Mouse (Mus musculus) lung, postnatal 0 days (tissue): Measurements from ENCODE around the gene Tcf23. TPM values are rescaled to one million over a fixed set of nuclear protein-coding genes. Genes with fewer than 3 reads are reported as not detected.
A peak's percentile ranks its signal among the peaks of the same experiment; 100 is the strongest.

Experiments used
- ATAC-seq: fragments of 200-750 bp; cut with Nextera tagmentation; 2 replicates; pipeline ENCODE4 v1.8.0; 2017; ENCODE audit warnings: moderate library complexity
- DNase-seq: peaks from one replicate; pipeline ENCODE4 v3.0.0-alpha.2; 2016; ENCODE audit warnings: low spot score
- H3K27ac ChIP-seq: fragments of 300-500 bp; sonication (generic); 2 replicates; pipeline ENCODE4 v1.5.1; 2014; ENCODE audit warnings: antibody characterized with exemption, mild to moderate bottlenecking, low read length, mixed read lengths
- H3K27me3 ChIP-seq: fragments of 300-500 bp; sonication (generic); replicated peaks from 2 replicates; pipeline ENCODE4 v1.6.1; 2014; ENCODE audit warnings: low read length, mixed read lengths; ENCODE audit not compliant: insufficient read depth
- H3K36me3 ChIP-seq: fragments of 300-500 bp; sonication (generic); 2 replicates; pipeline ENCODE4 v1.6.1; 2014; ENCODE audit warnings: low read length, mixed read lengths; ENCODE audit not compliant: insufficient read depth
- H3K4me1 ChIP-seq: fragments of 300-500 bp; sonication (generic); 2 replicates; pipeline ENCODE4 v1.6.1; 2014; ENCODE audit warnings: antibody characterized with exemption, low read depth, low read length, mixed read lengths; ENCODE audit not compliant: insufficient read depth
- H3K4me2 ChIP-seq: fragments of 300-500 bp; sonication (generic); replicated peaks from 2 replicates; pipeline ENCODE4 v1.6.1; 2014; ENCODE audit warnings: low read depth, mild to moderate bottlenecking, low read length, moderate library complexity, mixed read lengths
- H3K4me3 ChIP-seq: fragments of 300-500 bp; sonication (generic); 2 replicates; pipeline ENCODE4 v1.5.1; 2014; ENCODE audit warnings: low read depth, low read length
- H3K9ac ChIP-seq: fragments of 300-500 bp; sonication (generic); replicated peaks from 2 replicates; pipeline ENCODE4 v1.6.1; 2014; ENCODE audit warnings: low read depth, mild to moderate bottlenecking
- H3K9me3 ChIP-seq: fragments of 300-500 bp; sonication (generic); 2 replicates; pipeline ENCODE4 v1.6.1; 2016; ENCODE audit warnings: low read length, mixed read lengths
- CTCF ChIP-seq: IDR thresholded peaks from 2 replicates; pipeline ENCODE4 v1.5.1; 2016; ENCODE audit warnings: antibody characterized with exemption, mild to moderate bottlenecking
- EP300 ChIP-seq: IDR thresholded peaks from 2 replicates; pipeline ENCODE4 v1.6.1; 2016; ENCODE audit warnings: antibody characterized with exemption, mild to moderate bottlenecking, control low read depth
- WGBS: fragments of 180-500 bp; shearing (Covaris S2); extraction: QIAGEN DNeasy Blood & Tissue Kit; methylation state at CpG from one replicate; pipeline ENCODE4 v1.1.7; 2014; 5-methylcytosine and 5-hydroxymethylcytosine counted together
- polyA plus RNA-seq: library from polyadenylated mRNA; unstranded; fragments of >200 nt; fragmentation: Nextera tagmentation; extraction: Ambion mirVana; gene quantifications from 2 replicates; pipeline ENCODE4 v1.2.1, GENCODE M21; 2015

Gene Tcf23
- polyA plus RNA-seq, 1 experiment from 2014 or later = 0.49 TPM

DNA sequence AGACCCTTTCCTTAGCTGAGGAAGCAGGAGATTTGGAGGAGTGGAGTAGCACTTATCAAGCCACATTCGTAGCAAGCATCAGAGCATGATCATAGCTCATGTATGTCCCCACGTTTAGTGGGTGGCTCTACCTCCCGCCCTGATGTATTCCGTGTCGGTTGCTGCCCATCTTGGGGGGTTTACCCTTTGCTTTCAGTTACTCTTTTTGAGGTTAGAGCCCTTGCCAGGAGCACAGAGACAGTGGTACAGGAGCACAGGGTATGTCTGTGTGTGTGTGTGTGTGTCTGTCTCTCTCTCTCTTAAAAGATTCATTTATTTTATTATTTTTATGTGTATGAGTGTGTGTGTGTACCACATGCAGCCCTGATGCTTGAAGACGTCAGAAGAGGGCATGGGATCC is 45.3 kb upstream of the Tcf23 start:
- no peaks in the 10 kb centered on the region for H3K9me3 ChIP-seq
- H3K27me3 ChIP-seq = no peaks in the 10 kb centered on the region
- 48% methylated on average over 6 of the region's 6 CpGs for WGBS
- no peak overlapping the region for H3K4me2 ChIP-seq
- no peak overlapping the region for H3K9ac ChIP-seq
- TF ChIP-seq CTCF (no peak), EP300 (no peak)
- peaks cover 7% of the 10 kb centered on the region; the same call in 1 of the 2 replicates for H3K36me3 ChIP-seq
- peaks cover 6% of the 10 kb centered on the region for H3K4me1 ChIP-seq
- DNase-seq (no peak), ATAC-seq (no peak)
- H3K27ac ChIP-seq = no peak overlapping the region
- no peak overlapping the region for H3K4me3 ChIP-seq

DNA sequence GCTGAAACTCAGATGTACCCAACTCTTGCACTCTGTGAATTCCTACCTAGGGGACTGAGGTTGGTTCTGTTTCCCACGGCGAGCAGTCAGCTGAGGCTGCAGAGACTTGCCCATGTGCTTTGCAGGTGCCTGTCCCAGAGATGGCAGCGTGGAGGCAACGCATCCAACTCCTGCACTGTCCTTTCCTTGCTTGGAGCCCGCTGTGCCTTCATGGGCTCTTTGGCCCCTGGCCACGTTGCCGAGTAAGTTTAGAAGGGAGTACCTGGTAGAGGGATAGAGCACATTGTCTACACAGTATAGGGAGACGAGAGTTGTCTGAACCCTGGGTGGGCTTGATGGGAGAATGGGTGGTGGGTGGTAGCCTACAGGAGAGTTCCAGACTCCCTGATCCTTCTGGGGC is 43.8 kb upstream of the Tcf23 start:
- 78% methylated on average over 8 of the region's 8 CpGs for WGBS
- H3K9ac ChIP-seq = no peak overlapping the region
- H3K9me3 ChIP-seq = no peaks in the 10 kb centered on the region
- H3K4me2 ChIP-seq = no peak overlapping the region
- no peaks in the 10 kb centered on the region for H3K27me3 ChIP-seq
- H3K4me3 ChIP-seq = no peak overlapping the region
- DNase-seq = no peak
- H3K4me1 ChIP-seq = peaks cover 6% of the 10 kb centered on the region
- H3K27ac ChIP-seq = no peak overlapping the region
- TF ChIP-seq CTCF = no peak
- ATAC-seq = no peak
- 0 out of 2 replicates have a peak, but pooled peaks cover 3% of the 10 kb centered on the region for H3K36me3 ChIP-seq

DNA sequence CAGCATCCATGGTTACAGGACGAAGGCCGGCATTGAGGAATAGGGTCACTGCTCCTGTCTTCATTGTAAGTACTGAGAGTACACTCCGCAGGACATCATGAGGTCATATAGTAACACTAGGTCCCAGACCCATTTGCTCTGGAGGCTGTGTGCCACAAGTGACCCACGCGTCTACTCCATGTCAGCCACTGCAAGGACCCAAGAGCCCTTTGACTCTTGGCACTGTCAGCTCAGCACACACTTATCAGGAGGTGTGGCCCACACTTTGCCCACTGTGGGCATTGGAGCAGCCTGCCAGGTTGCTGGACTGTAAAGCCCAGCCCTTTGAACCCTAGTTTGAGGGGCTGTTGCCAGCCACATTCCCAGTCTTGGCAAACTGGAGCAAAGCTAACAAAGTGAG is 43.2 kb upstream of the Tcf23 start:
- no peaks in the 10 kb centered on the region for H3K27me3 ChIP-seq
- TF ChIP-seq EP300 = no peak
- no peak for TF ChIP-seq CTCF
- H3K36me3 ChIP-seq = no peaks in the 10 kb centered on the region
- no peak overlapping the region for H3K9ac ChIP-seq
- ATAC-seq (peak; percentile 11; the same call in 1 of the 2 replicates), DNase-seq (peak; percentile 50)
- 76% methylated on average over 5 of the region's 5 CpGs for WGBS
- H3K4me3 ChIP-seq = no peak overlapping the region
- H3K4me1 ChIP-seq = peaks cover 6% of the 10 kb centered on the region
- no peaks in the 10 kb centered on the region for H3K9me3 ChIP-seq
- H3K27ac ChIP-seq = no peak overlapping the region
- H3K4me2 ChIP-seq = no peak overlapping the region

DNA sequence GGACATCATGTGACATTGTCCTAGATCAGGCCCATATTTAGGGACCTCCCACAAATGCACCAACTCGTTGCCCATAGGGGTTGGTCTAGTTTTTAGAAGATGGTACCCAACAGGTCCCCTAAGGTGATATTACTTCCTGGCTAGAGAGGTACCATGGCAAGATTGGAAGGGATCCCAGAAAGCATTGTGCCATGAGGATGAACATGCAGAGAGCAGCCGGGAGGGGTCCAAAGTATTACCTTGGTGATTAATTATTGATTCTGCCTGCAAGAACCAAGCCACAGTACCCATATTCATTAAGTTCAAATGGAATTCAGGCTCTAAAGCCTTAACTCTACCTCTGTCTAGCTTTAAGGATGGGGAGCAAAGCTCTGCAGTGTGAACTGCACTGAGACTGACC is 42.4 kb upstream of the Tcf23 start:
- H3K4me2 ChIP-seq = no peak overlapping the region
- H3K27ac ChIP-seq = no peak overlapping the region
- WGBS = 81% methylated on average over 2 of the region's 2 CpGs
- H3K4me3 ChIP-seq = no peak overlapping the region
- H3K9ac ChIP-seq = no peak overlapping the region
- peaks cover 6% of the 10 kb centered on the region for H3K4me1 ChIP-seq
- H3K9me3 ChIP-seq = no peaks in the 10 kb centered on the region
- DNase-seq (no peak), ATAC-seq (no peak)
- no peaks in the 10 kb centered on the region for H3K36me3 ChIP-seq
- TF ChIP-seq EP300 (no peak), CTCF (no peak)
- no peaks in the 10 kb centered on the region for H3K27me3 ChIP-seq

DNA sequence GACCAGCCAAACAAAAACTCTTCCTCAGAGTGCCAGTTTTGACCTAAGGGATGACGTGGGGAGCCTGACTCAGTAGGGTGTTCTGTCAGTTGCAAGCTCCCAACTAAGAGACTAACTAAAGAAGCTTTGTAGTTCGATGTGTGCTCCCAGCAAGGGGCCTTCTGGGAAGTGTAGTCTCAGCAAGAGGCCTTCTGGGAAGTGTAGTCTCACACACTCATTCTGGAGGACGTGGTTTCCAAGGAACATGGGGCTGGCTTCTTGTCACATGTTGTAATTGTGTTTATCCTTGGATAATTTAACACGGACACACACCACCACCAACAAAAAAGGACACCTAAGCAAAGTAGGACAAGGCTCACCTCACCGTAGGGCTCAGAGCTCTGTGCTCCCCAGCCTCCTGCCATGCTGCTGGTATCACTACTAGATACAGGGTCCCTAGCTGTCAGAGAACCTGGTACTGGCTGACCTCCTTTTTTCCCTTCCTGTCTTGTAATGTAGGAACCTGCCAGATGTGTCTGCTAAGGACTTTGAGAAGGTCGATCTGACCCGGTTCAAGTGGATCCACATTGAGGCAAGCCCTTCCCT is 40.4 kb upstream of the Tcf23 start:
- Histone ChIP-seq H3K27ac (no peak overlapping the region), H3K4me2 (no peak overlapping the region), H3K9ac (no peak overlapping the region), H3K4me3 (no peak overlapping the region), H3K36me3 (no peaks in the 10 kb centered on the region), H3K27me3 (no peaks in the 10 kb centered on the region), H3K9me3 (no peaks in the 10 kb centered on the region), H3K4me1 (no peaks in the 10 kb centered on the region)
- 38% methylated on average over 7 of the region's 7 CpGs for WGBS
- DNase-seq = peak; percentile 78
- ATAC-seq = peak; percentile 53
- TF ChIP-seq EP300 (no peak), CTCF (no peak)

DNA sequence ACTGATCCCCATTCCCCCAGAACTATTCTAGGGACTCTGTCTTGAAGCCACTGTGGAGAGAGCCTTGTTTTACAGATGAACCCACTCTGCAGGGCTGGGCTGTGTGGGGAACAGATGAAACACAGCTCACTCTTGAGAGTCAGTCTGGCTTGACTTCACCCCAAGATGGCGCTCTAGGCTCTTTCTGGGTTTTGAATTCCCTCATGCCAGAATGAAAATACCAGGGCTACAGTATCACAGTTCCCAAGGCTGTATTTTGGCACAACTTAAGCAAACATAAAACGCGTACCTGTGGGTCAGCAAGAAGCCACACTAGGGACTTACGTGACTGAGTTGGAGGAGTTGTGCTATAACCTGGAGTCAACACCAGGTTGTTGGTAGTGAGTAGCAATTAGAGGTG is 38.3 kb upstream of the Tcf23 start:
- no peak overlapping the region for H3K9ac ChIP-seq
- H3K27ac ChIP-seq = no peak overlapping the region
- no peaks in the 10 kb centered on the region for H3K9me3 ChIP-seq
- no peak overlapping the region for H3K4me3 ChIP-seq
- H3K4me1 ChIP-seq = no peaks in the 10 kb centered on the region
- no peak overlapping the region for H3K4me2 ChIP-seq
- H3K36me3 ChIP-seq = no peaks in the 10 kb centered on the region
- peak; percentile 83 for TF ChIP-seq CTCF
- TF ChIP-seq EP300 = no peak
- no peaks in the 10 kb centered on the region for H3K27me3 ChIP-seq
- peak; percentile 61 for ATAC-seq
- DNase-seq = peak; percentile 87
- 41% methylated on average over 4 of the region's 4 CpGs for WGBS

DNA sequence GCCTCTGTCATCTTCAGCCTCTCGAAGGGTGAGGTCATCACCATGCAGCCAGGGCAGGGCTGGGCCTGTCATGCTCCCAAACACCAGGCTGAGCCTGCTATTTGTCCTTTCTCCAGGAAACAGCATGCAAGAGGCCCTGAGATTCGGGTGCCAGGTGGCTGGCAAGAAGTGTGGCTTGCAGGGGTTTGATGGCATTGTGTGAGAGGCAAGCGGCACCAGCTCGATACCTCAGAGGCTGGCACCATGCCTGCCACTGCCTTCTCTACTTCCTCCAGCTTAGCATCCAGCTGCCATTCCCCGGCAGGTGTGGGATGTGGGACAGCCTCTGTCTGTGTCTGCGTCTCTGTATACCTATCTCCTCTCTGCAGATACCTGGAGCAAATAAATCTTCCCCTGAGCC is 37.6 kb upstream of the Tcf23 start:
- H3K27me3 ChIP-seq = no peaks in the 10 kb centered on the region
- 65% methylated on average over 6 of the region's 6 CpGs for WGBS
- no peaks in the 10 kb centered on the region for H3K4me1 ChIP-seq
- no peaks in the 10 kb centered on the region for H3K9me3 ChIP-seq
- no peak overlapping the region for H3K9ac ChIP-seq
- H3K36me3 ChIP-seq = no peaks in the 10 kb centered on the region
- no peak overlapping the region for H3K4me3 ChIP-seq
- no peak for TF ChIP-seq CTCF
- no peak for TF ChIP-seq EP300
- no peak overlapping the region for H3K27ac ChIP-seq
- H3K4me2 ChIP-seq = no peak overlapping the region
- no peak for DNase-seq
- ATAC-seq = no peak
